Mouse (Mus musculus) limb, embryonic 14.5 days (tissue): ENCODE measurements at regions not wholly inside any gene's neighbourhood (a gene's known extent, or its start where the extent isn't known, plus 50 kb on each side); places are given as distances from the start of the nearest gene placed in this dataset.

Experiments
- ATAC-seq: fragments of 200-750 bp; cut with Nextera tagmentation; 2 replicates; pipeline ENCODE4 v1.8.0; 2017; ENCODE audit warnings: low read depth, moderate number of reproducible peaks, moderate TSS enrichment; ENCODE audit not compliant: low FRiP score
- DNase-seq: peaks from one replicate; pipeline ENCODE4 v3.0.0-alpha.2; 2015; ENCODE audit warnings: low spot score
- H3K27ac ChIP-seq: fragments of 300-500 bp; sonication (generic); replicated peaks from 2 replicates; pipeline ENCODE4 v1.5.1; 2014; ENCODE audit warnings: low read depth, mild to moderate bottlenecking, low read length, moderate library complexity, mixed read lengths
- H3K27me3 ChIP-seq: fragments of 300-500 bp; sonication (generic); 2 replicates; pipeline ENCODE4 v1.6.1; 2014; ENCODE audit warnings: low read length, mixed read lengths; ENCODE audit not compliant: control insufficient read depth, insufficient read depth
- H3K36me3 ChIP-seq: fragments of 300-500 bp; sonication (generic); 2 replicates; pipeline ENCODE4 v1.6.1; 2014; ENCODE audit warnings: mild to moderate bottlenecking, low read length, moderate library complexity, mixed read lengths; ENCODE audit not compliant: control insufficient read depth, insufficient read depth
- H3K4me1 ChIP-seq: fragments of 300-500 bp; sonication (generic); 2 replicates; pipeline ENCODE4 v1.6.1; 2014; ENCODE audit warnings: antibody characterized with exemption, low read length, mixed read lengths; ENCODE audit not compliant: control insufficient read depth, insufficient read depth
- H3K4me2 ChIP-seq: fragments of 300-500 bp; sonication (generic); replicated peaks from 2 replicates; pipeline ENCODE4 v1.6.1; 2014; ENCODE audit warnings: low read depth, mild to moderate bottlenecking, low read length, moderate library complexity; ENCODE audit not compliant: severe bottlenecking
- H3K4me3 ChIP-seq: fragments of 300-500 bp; sonication (generic); replicated peaks from 2 replicates; pipeline ENCODE4 v1.5.1; 2014; ENCODE audit warnings: low read length
- H3K9ac ChIP-seq: fragments of 300-500 bp; sonication (generic); 2 replicates; pipeline ENCODE4 v1.6.1; 2014; ENCODE audit warnings: mild to moderate bottlenecking, low read depth, low read length, moderate library complexity; ENCODE audit not compliant: severe bottlenecking
- H3K9me3 ChIP-seq: fragments of 300-500 bp; sonication (generic); 2 replicates; pipeline ENCODE4 v1.6.1; 2016; ENCODE audit warnings: low read length; ENCODE audit not compliant: control insufficient read depth
- POLR2A ChIP-seq: fragments of 200-500 bp; IDR thresholded peaks from 2 replicates; pipeline ENCODE4 v1.8.0; 2012; ENCODE audit warnings: inconsistent platforms, mild to moderate bottlenecking, moderate library complexity, borderline replicate concordance; ENCODE audit not compliant: insufficient read depth, insufficient read length; ENCODE audit errors: extremely low read depth
- WGBS: fragments of 180-500 bp; shearing (Covaris S2); extraction: QIAGEN DNeasy Blood & Tissue Kit; methylation state at CpG from one replicate; pipeline ENCODE4 v1.1.7; 2014; 5-methylcytosine and 5-hydroxymethylcytosine counted together

- no peaks in the 10 kb centered on the region for H3K36me3 ChIP-seq
- no peak overlapping the region for H3K27ac ChIP-seq
These were observed 58.6 kb upstream of the Tlr4 start for GRCm38 (mm10) chr4:66768762-66769161.

More at GRCm38 (mm10) chr4:66768762-66769161, 58.6 kb upstream of the Tlr4 start:
- H3K4me2 ChIP-seq: no peak overlapping the region
- H3K9ac ChIP-seq: no peak overlapping the region
- 30% methylated on average over 4 of the region's 4 CpGs for WGBS
- TF ChIP-seq POLR2A: no peak
- H3K9me3 ChIP-seq: no peaks in the 10 kb centered on the region
- H3K4me1 ChIP-seq: no peaks in the 10 kb centered on the region
- ATAC-seq: no peak
- no peaks in the 10 kb centered on the region for H3K27me3 ChIP-seq
- H3K4me3 ChIP-seq: no peak overlapping the region
- DNase-seq: peak; percentile 49
